Mouse (Mus musculus): ENCODE results near the gene Abcb8. TPM values are rescaled to one million over a fixed set of nuclear protein-coding genes. Genes with fewer than 3 reads are reported as not detected.

Gene Abcb8
- total RNA-seq, 2 experiments from 2014 or later = 66.8 to 76.5 TPM

DNA sequence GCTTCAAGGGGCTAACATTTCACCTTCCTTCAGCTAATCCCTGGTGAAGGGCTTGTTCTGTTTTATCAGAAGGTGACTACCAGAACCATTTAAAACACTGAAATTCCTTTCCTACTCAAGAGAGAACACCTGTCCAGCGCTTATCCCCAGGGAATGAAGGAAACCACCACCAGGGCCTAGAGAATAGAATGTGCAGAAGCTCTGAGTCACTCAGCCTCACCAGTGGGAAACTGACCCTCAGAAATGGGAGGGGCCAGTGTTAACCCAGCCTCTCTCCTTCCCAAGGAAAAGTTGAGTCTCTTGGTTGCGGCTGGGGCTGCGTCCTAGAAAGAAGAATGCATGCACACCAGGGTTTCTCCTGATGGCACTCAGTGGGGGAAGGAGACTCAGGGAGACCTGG lies 61.6 kb downstream of the Abcb8 start:
- DNase-seq = peak; percentile 59 to 62

DNA sequence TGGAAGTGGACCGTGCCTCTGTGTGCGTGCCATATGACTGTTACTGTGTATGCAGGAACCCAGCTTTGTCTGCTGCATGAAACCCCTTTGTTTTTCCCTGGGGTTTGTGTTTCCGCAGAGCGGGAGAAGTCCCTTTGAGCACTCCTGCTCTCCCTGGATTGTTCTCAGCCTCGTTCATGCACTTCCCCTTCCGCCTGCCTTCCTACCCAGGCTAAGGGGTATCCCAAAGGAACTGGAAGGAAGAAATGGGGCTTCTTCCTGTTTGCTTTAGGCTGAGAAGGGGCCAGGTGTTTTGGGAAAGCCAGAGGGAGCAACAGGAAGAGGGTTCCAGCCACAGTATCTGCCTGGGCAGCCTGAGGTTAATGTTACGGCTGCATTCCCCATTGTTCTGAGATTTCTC lies 62.1 kb downstream of the Abcb8 start:
- DNase-seq = no peak

Other genes starting within 250 kb of the Abcb8 start
- 1 to 10 TPM; 6.0 to 6.4 TPM for gene Nupl2, start 228.7 kb upstream of the Abcb8 start, total RNA-seq (2021)
- gene Kcnh2, start 42.1 kb upstream of the Abcb8 start, total RNA-seq (2021) = 10 to 100 TPM; 14.4 to 14.7 TPM
- 10 to 100 TPM in 1 of 2 experiments, 1 to 10 TPM in 1; 7.1 to 14.2 TPM for gene Nos3, start 28.9 kb upstream of the Abcb8 start, total RNA-seq (2021)
- gene Atg9b, start 1.5 kb upstream of the Abcb8 start, total RNA-seq (2021) = 1 to 10 TPM in 1 of 2 experiments, under 1 TPM in 1; 0.99 to 1.6 TPM
- gene Asic3, start 19.7 kb downstream of the Abcb8 start, total RNA-seq (2021) = under 1 TPM; 0.26 to 0.36 TPM
- 10 to 100 TPM; 36.5 to 44.0 TPM for gene Cdk5, start 29.9 kb downstream of the Abcb8 start, total RNA-seq (2021)
- gene Slc4a2, start 30.2 kb downstream of the Abcb8 start, total RNA-seq (2021) = 10 to 100 TPM; 44.4 to 62.2 TPM
- 10 to 100 TPM; 89.8 to 91.1 TPM for gene Fastk, start 51.6 kb downstream of the Abcb8 start, total RNA-seq (2021)
- gene Tmub1, start 54.2 kb downstream of the Abcb8 start, total RNA-seq (2021) = 10 to 100 TPM; 11.0 to 16.2 TPM
- gene Agap3, start 58.5 kb downstream of the Abcb8 start, total RNA-seq (2021) = 10 to 100 TPM; 83.0 to 83.1 TPM
- not detected for gene Gbx1, start 133.5 kb downstream of the Abcb8 start, total RNA-seq (2021)
- under 1 TPM in 1 of 2 experiments, not detected in 1; 0.49 TPM for gene Asb10, start 147.3 kb downstream of the Abcb8 start, total RNA-seq (2021)
- gene 4931409K22Rik, start 163.1 kb downstream of the Abcb8 start, total RNA-seq (2021) = not detected
- 10 to 100 TPM; 69.3 to 79.2 TPM for gene Abcf2, start 183.8 kb downstream of the Abcb8 start, total RNA-seq (2021)
- 10 to 100 TPM; 35.7 to 52.5 TPM for gene Chpf2, start 193.1 kb downstream of the Abcb8 start, total RNA-seq (2021)
- 10 to 100 TPM; 16.0 to 17.4 TPM for gene Smarcd3, start 230.7 kb downstream of the Abcb8 start, total RNA-seq (2021)